Mouse (Mus musculus): ENCODE measurements around the gene Klf2. TPM values are rescaled to one million over a fixed set of nuclear protein-coding genes. Genes with fewer than 3 reads are reported as not detected.

Gene Klf2
- 13.2 TPM for polyA plus RNA-seq (2014; fragmentation: Illumina TruSeq; extraction: RNeasy Lipid Tissue Mini Kit (QIAGEN cat#74804))

DNA sequence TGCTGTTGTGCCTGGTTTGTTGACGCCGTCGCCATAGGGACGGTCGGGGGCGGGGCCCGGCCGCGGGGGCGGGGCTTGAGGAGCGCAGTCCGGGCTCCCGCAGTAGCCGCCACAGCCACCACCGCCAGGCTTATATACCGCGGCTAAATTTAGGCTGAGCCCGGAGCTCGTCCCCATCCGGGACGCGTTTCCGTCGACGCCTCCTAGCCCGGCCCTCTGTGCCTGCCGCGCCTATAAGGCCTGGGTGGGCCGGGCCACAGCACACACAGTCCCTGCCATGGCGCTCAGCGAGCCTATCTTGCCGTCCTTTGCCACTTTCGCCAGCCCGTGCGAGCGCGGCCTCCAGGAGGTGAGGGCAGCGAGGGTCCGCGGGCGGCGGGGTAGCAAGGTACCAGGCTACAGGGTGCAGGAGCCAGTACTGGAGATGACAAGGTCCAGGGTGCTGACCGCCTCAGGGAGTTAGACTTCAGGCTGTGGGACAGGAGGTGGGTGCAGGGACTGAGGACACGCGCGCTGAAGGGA, at the start of gene Klf2:
Gene Klf2 (plus strand): TSS at position 233 of the 522 bp plus-strand sequence.

DNA sequence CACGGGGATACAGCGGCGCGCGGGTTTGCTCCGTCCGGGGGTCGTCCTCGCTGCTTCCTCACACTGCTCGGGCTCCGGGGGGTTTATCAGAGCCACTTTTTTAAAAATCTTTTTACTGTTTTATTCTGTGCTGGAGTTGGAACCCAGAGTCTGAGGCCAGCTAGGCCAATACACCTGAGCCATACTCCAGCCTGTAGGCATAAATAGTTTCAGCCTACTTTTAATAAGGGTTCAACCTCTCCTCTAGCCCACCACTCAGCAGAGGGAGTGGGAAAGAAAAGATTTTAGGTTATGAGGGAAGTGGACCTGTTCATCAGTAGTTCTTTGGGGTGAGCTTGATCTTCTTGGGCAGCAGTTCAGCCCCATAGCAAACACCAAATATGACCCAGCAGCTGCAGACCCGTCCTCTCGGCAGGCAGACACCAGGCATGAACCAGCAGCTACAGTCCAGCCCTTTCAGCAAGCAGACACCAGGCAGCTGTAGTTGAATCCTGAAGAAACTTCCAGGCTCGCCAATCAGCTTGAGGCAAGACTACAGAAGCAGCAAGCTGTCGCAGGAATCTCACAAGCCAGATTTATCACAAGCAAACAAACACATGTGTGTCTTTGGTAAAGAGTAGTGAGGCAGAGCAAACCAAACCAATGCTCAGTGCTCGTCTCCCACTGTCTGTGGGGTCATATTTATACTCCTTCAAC, 13.5 kb upstream of the Klf2 start, which contains the start of gene Gm10282:
Gene Gm10282 (minus strand): TSS at position 51 of the 696 bp plus-strand sequence.

Other genes starting within 250 kb of the Klf2 start
- not detected for gene Olfr373, start 235.9 kb upstream of the Klf2 start, polyA plus RNA-seq (2014; fragmentation: Illumina TruSeq; extraction: RNeasy Lipid Tissue Mini Kit (QIAGEN cat#74804))
- not detected for gene Olfr374, start 212.0 kb upstream of the Klf2 start, polyA plus RNA-seq (2014; fragmentation: Illumina TruSeq; extraction: RNeasy Lipid Tissue Mini Kit (QIAGEN cat#74804))
- 645 TPM for gene Tpm4, start 184.1 kb upstream of the Klf2 start, polyA plus RNA-seq (2014; fragmentation: Illumina TruSeq; extraction: RNeasy Lipid Tissue Mini Kit (QIAGEN cat#74804))
- gene Rab8a, start 157.8 kb upstream of the Klf2 start, polyA plus RNA-seq (2014; fragmentation: Illumina TruSeq; extraction: RNeasy Lipid Tissue Mini Kit (QIAGEN cat#74804)) = 45.2 TPM
- gene Hsh2d, start 129.4 kb upstream of the Klf2 start, polyA plus RNA-seq (2014; fragmentation: Illumina TruSeq; extraction: RNeasy Lipid Tissue Mini Kit (QIAGEN cat#74804)) = not detected
- not detected for gene Cib3, start 106.2 kb upstream of the Klf2 start, polyA plus RNA-seq (2014; fragmentation: Illumina TruSeq; extraction: RNeasy Lipid Tissue Mini Kit (QIAGEN cat#74804))
- gene Gm11034, start 105.4 kb upstream of the Klf2 start, polyA plus RNA-seq (2014; fragmentation: Illumina TruSeq; extraction: RNeasy Lipid Tissue Mini Kit (QIAGEN cat#74804)) = not detected
- 71.7 TPM for gene Fam32a, start 99.3 kb upstream of the Klf2 start, polyA plus RNA-seq (2014; fragmentation: Illumina TruSeq; extraction: RNeasy Lipid Tissue Mini Kit (QIAGEN cat#74804))
- gene Ap1m1, start 79.0 kb upstream of the Klf2 start, polyA plus RNA-seq (2014; fragmentation: Illumina TruSeq; extraction: RNeasy Lipid Tissue Mini Kit (QIAGEN cat#74804)) = 17.5 TPM
- 3.6 TPM for gene Gm10282, start 13.8 kb upstream of the Klf2 start, polyA plus RNA-seq (2014; fragmentation: Illumina TruSeq; extraction: RNeasy Lipid Tissue Mini Kit (QIAGEN cat#74804))
- 37.0 TPM for gene Eps15l1, start 102.4 kb downstream of the Klf2 start, polyA plus RNA-seq (2014; fragmentation: Illumina TruSeq; extraction: RNeasy Lipid Tissue Mini Kit (QIAGEN cat#74804))
- 5.4 TPM for gene Calr3, start 124.8 kb downstream of the Klf2 start, polyA plus RNA-seq (2014; fragmentation: Illumina TruSeq; extraction: RNeasy Lipid Tissue Mini Kit (QIAGEN cat#74804))
- gene 1700030K09Rik, start 124.8 kb downstream of the Klf2 start, polyA plus RNA-seq (2014; fragmentation: Illumina TruSeq; extraction: RNeasy Lipid Tissue Mini Kit (QIAGEN cat#74804)) = 0.80 TPM
- gene Cherp, start 156.2 kb downstream of the Klf2 start, polyA plus RNA-seq (2014; fragmentation: Illumina TruSeq; extraction: RNeasy Lipid Tissue Mini Kit (QIAGEN cat#74804)) = 5.6 TPM
- gene Slc35e1, start 173.6 kb downstream of the Klf2 start, polyA plus RNA-seq (2014; fragmentation: Illumina TruSeq; extraction: RNeasy Lipid Tissue Mini Kit (QIAGEN cat#74804)) = 23.1 TPM
- gene Med26, start 229.2 kb downstream of the Klf2 start, polyA plus RNA-seq (2014; fragmentation: Illumina TruSeq; extraction: RNeasy Lipid Tissue Mini Kit (QIAGEN cat#74804)) = 2.3 TPM

Measured in ovary, adult 10 weeks (tissue).